Mouse (Mus musculus) liver, embryonic 13.5 days (tissue): ENCODE data around the gene Tmem119. TPM values are rescaled to one million over a fixed set of nuclear protein-coding genes. Genes with fewer than 3 reads are reported as not detected.
"Not testable (repeated sequence)": the region's sequence is repeated elsewhere in the genome, so short reads cannot be mapped to it uniquely, and the experiment has no call there.

Experiments
- ATAC-seq: fragments of 200-750 bp; cut with Nextera tagmentation; 2 replicates; pipeline ENCODE4 v1.8.0; 2017; ENCODE audit warnings: low read depth, mild to moderate bottlenecking, moderate number of reproducible peaks, moderate library complexity
- DNase-seq: peaks from one replicate; pipeline ENCODE4 v3.0.0; 2022
- H3K27ac ChIP-seq: fragments of 300-500 bp; sonication (generic); 2 replicates; pipeline ENCODE4 v1.5.1; 2015; ENCODE audit warnings: moderate library complexity, mild to moderate bottlenecking, inconsistent platforms
- H3K27me3 ChIP-seq: fragments of 300-500 bp; sonication (generic); 2 replicates; pipeline ENCODE4 v1.6.1; 2015; ENCODE audit warnings: mild to moderate bottlenecking, inconsistent platforms
- H3K36me3 ChIP-seq: fragments of 300-500 bp; sonication (generic); 2 replicates; pipeline ENCODE4 v1.6.1; 2015; ENCODE audit warnings: mild to moderate bottlenecking, inconsistent platforms
- H3K4me1 ChIP-seq: fragments of 300-500 bp; sonication (generic); replicated peaks from 2 replicates; pipeline ENCODE4 v1.6.1; 2015; ENCODE audit warnings: inconsistent platforms
- H3K4me2 ChIP-seq: fragments of 300-500 bp; sonication (generic); 2 replicates; pipeline ENCODE4 v1.6.1; 2015; ENCODE audit warnings: inconsistent platforms, mild to moderate bottlenecking, moderate library complexity
- H3K4me3 ChIP-seq: fragments of 300-500 bp; sonication (generic); replicated peaks from 2 replicates; pipeline ENCODE4 v1.5.1; 2015; ENCODE audit warnings: mild to moderate bottlenecking, inconsistent platforms
- H3K9ac ChIP-seq: fragments of 300-500 bp; sonication (generic); 2 replicates; pipeline ENCODE4 v1.6.1; 2015; ENCODE audit warnings: mild to moderate bottlenecking, inconsistent platforms
- H3K9me3 ChIP-seq: fragments of 300-500 bp; sonication (generic); replicated peaks from 2 replicates; pipeline ENCODE4 v1.6.1; 2016; ENCODE audit warnings: inconsistent platforms
- WGBS: fragments of 180-500 bp; shearing (Covaris S2); methylation state at CpG from one replicate; pipeline ENCODE4 v1.1.7; 2015; ENCODE audit not compliant: insufficient replicate concordance; 5-methylcytosine and 5-hydroxymethylcytosine counted together
- polyA plus RNA-seq: library from polyadenylated mRNA; unstranded; fragments of >200 nt; fragmentation: Nextera tagmentation; extraction: Ambion mirVana; gene quantifications from 2 replicates; pipeline ENCODE4 v1.2.1, GENCODE M21; 2015

The Tmem119 gene
- polyA plus RNA-seq, 1 experiment from 2014 or later, result 3.8 TPM

DNA sequence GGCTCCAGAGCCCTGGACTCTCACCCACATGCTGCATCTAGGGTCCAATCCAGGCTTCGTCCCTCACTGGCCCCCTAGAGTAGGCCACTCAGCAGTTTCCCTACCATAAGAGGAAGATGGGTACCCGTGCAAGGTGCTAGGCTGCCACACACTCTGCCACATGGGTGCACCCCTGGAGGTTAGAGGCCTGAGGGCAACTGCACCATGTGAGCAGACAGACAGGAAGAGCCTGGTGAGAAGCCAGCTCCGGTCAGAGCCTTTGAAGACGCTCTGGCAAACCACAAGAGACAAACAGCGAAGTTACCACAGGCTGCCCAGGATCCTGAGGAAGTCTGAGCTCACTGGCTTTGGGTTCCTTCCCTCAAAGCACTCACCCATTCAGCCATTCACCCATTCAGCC lies 13.3 kb downstream of the Tmem119 start:
- H3K9me3 ChIP-seq, result no peaks in the 10 kb centered on the region
- H3K36me3 ChIP-seq, result no peaks in the 10 kb centered on the region
- no peak overlapping the region for H3K9ac ChIP-seq
- peaks cover 30% of the 10 kb centered on the region for H3K4me1 ChIP-seq
- H3K4me2 ChIP-seq, result no peak overlapping the region
- DNase-seq (no peak), ATAC-seq (no peak)
- WGBS, result 24% methylated on average over 5 of the region's 5 CpGs
- H3K4me3 ChIP-seq, result no peak overlapping the region
- no peak overlapping the region for H3K27ac ChIP-seq
- peaks cover 23% of the 10 kb centered on the region for H3K27me3 ChIP-seq

GRCm38 (mm10) chr5:113784104-113784503 lies 16.2 kb downstream of the Tmem119 start:
- H3K36me3 ChIP-seq, H3K4me3 ChIP-seq, DNase-seq, H3K4me2 ChIP-seq, ATAC-seq, H3K9ac ChIP-seq, H3K9me3 ChIP-seq: not testable (repeated sequence)
- Histone ChIP-seq H3K4me1 (peaks cover 15% of the 10 kb centered on the region), H3K27me3 (peaks cover 23% of the 10 kb centered on the region), H3K27ac (peak overlapping the region; percentile 2; the same call in 1 of the 2 replicates)
- WGBS, result 19% methylated on average over 3 of the region's 3 CpGs

GRCm38 (mm10) chr5:113783581-113784001 lies 16.7 kb downstream of the Tmem119 start:
- Histone ChIP-seq H3K36me3 (peaks cover 4% of the 10 kb centered on the region), H3K9me3 (no peaks in the 10 kb centered on the region), H3K9ac (no peak overlapping the region), H3K27me3 (peaks cover 23% of the 10 kb centered on the region), H3K4me2 (no peak overlapping the region), H3K4me3 (no peak overlapping the region), H3K27ac (0 out of 2 replicates have a peak overlapping the region, but pooled peaks have one; percentile 2), H3K4me1 (peaks cover 10% of the 10 kb centered on the region)
- 19% methylated on average over 12 of the region's 12 CpGs for WGBS
- ATAC-seq (0 out of 2 replicates have a peak, but pooled peaks have one; percentile 21), DNase-seq (no peak)

GRCm38 (mm10) chr5:113782624-113783023 lies 17.7 kb downstream of the Tmem119 start:
- no peak for DNase-seq
- no peaks in the 10 kb centered on the region for H3K9me3 ChIP-seq
- H3K27me3 ChIP-seq, result peaks cover 23% of the 10 kb centered on the region
- WGBS, result 73% methylated on average over 7 of the region's 7 CpGs
- H3K4me1 ChIP-seq, result 0 out of 2 replicates have a peak, but pooled peaks cover 5% of the 10 kb centered on the region
- H3K4me3 ChIP-seq, result no peak overlapping the region
- no peak for ATAC-seq
- H3K36me3 ChIP-seq, result peaks cover 12% of the 10 kb centered on the region
- H3K9ac ChIP-seq, result no peak overlapping the region
- H3K27ac ChIP-seq, result no peak overlapping the region
- H3K4me2 ChIP-seq, result no peak overlapping the region

DNA sequence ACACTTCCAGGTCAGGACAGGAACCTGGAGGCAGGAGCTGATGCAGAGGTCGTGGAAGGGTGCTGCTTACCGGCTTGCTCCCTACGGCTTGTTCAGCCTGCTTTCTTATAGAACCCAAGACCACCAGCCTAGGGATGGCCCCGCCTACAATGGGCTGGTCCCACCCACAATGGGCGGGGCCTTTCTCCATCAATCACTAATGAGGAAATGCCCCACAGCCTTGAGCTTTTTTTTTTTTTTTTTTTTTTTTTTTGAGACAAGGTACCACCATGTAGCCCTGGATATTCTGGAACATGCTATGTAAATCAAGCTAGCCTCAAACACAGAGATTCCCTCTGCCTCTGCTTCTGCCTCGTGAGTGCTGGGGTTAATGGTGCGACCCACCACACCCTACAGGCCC lies 18.4 kb downstream of the Tmem119 start:
- H3K36me3 ChIP-seq, result peaks cover 19% of the 10 kb centered on the region
- H3K9ac ChIP-seq, result no peak overlapping the region
- H3K27me3 ChIP-seq, result peaks cover 23% of the 10 kb centered on the region
- H3K4me2 ChIP-seq, result no peak overlapping the region
- no peak overlapping the region for H3K27ac ChIP-seq
- H3K4me3 ChIP-seq, result no peak overlapping the region
- H3K4me1 ChIP-seq, result 0 out of 2 replicates have a peak, but pooled peaks cover 5% of the 10 kb centered on the region
- no peak for DNase-seq
- H3K9me3 ChIP-seq, result no peaks in the 10 kb centered on the region
- 56% methylated on average over 7 of the region's 7 CpGs for WGBS
- no peak for ATAC-seq

DNA sequence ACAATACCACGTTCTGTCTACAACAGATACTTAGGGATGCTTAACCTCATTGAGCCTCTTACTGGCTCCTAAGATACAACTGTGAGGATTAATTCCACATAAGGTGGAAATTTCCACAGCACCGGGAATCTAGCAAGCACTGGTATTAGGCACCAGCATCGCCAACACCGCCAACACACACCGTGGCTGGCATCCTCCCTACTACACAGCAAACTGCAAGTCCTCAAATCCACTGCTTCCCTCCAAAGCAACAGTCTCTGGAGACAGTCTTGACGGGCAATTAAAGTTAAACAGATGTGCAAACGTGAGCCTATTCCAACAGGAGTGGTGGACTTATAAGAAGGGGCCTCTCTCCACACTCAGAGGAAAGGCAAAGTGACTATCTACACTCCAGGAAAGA lies 19.1 kb downstream of the Tmem119 start:
- H3K9me3 ChIP-seq, result no peaks in the 10 kb centered on the region
- no peak overlapping the region for H3K4me2 ChIP-seq

DNA sequence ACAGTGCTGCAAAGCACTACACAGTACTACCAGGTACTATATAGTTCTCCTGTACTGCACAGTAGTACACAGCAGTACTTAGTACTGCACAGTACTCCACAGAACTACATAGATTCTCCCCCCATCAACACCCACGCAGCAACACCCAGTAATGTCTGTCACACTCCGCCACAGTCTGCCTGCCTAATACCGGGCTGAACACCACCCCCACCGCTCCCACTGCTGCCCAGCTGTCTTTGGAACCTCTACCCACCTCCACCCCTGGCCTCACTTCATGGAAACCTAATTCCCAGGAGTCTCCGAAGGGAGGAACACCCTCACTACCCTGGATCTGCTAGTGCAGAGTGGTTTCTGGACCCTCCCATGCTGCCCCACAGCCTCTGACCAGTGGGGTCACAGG lies 19.6 kb downstream of the Tmem119 start:
- H3K27ac ChIP-seq, result no peak overlapping the region
- H3K9me3 ChIP-seq, result no peaks in the 10 kb centered on the region
- DNase-seq (no peak), ATAC-seq (no peak)
- no peak overlapping the region for H3K4me3 ChIP-seq
- 81% methylated on average over 5 of the region's 5 CpGs for WGBS
- no peak overlapping the region for H3K9ac ChIP-seq
- no peak overlapping the region for H3K4me2 ChIP-seq
- peaks cover 30% of the 10 kb centered on the region for H3K36me3 ChIP-seq
- peaks cover 23% of the 10 kb centered on the region for H3K27me3 ChIP-seq
- H3K4me1 ChIP-seq, result 0 out of 2 replicates have a peak, but pooled peaks cover 5% of the 10 kb centered on the region

More for the DNA sequence above, 19.1 kb downstream of the Tmem119 start:
- H3K4me1 ChIP-seq, result 0 out of 2 replicates have a peak, but pooled peaks cover 5% of the 10 kb centered on the region
- no peak overlapping the region for H3K4me3 ChIP-seq
- H3K9ac ChIP-seq, result no peak overlapping the region
- ATAC-seq (no peak), DNase-seq (no peak)
- peaks cover 23% of the 10 kb centered on the region for H3K27me3 ChIP-seq
- H3K27ac ChIP-seq, result no peak overlapping the region
- peaks cover 25% of the 10 kb centered on the region for H3K36me3 ChIP-seq
- WGBS, result 65% methylated on average over 7 of the region's 7 CpGs

GRCm38 (mm10) chr5:113780082-113780752 lies 20.1 kb downstream of the Tmem119 start:
- Histone ChIP-seq H3K9me3 (no peaks in the 10 kb centered on the region), H3K36me3 (peaks cover 35% of the 10 kb centered on the region), H3K27ac (no peak overlapping the region), H3K4me2 (no peak overlapping the region), H3K9ac (no peak overlapping the region), H3K4me3 (no peak overlapping the region), H3K4me1 (0 out of 2 replicates have a peak, but pooled peaks cover 5% of the 10 kb centered on the region), H3K27me3 (peaks cover 23% of the 10 kb centered on the region)
- WGBS, result 79% methylated on average over 3 of the region's 3 CpGs
- ATAC-seq (peak; percentile 27), DNase-seq (no peak)

GRCm38 (mm10) chr5:113779569-113779968 lies 20.7 kb downstream of the Tmem119 start:
- H3K4me2 ChIP-seq, result no peak overlapping the region
- no peaks in the 10 kb centered on the region for H3K9me3 ChIP-seq
- H3K9ac ChIP-seq, result no peak overlapping the region
- 65% methylated on average over 5 of the region's 5 CpGs for WGBS
- H3K4me3 ChIP-seq, result no peak overlapping the region
- 0 out of 2 replicates have a peak, but pooled peaks cover 5% of the 10 kb centered on the region for H3K4me1 ChIP-seq
- no peak for ATAC-seq
- H3K27me3 ChIP-seq, result peaks cover 21% of the 10 kb centered on the region
- H3K27ac ChIP-seq, result no peak overlapping the region
- no peak for DNase-seq
- H3K36me3 ChIP-seq, result peaks cover 42% of the 10 kb centered on the region

DNA sequence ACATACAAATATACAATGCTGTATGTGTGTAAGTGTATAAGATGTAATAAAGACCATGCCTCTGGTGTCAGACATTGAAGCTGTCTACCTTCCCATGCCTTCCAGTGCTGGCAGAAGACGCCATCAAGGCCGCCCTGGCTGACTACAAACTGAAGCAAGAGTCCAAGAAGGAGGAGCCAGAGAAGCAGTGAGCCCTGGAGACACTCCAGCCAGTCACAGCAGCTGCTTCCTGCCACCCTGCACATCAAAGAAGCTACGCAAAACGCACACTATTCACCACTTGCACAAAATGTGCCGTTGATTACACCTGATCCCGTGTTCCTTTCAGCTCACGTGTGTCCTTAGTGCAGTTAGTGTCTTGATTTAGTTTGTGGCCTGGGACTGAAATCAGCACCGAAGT lies 22.6 kb downstream of the Tmem119 start:
- not testable (repeated sequence) for ATAC-seq, DNase-seq

DNA sequence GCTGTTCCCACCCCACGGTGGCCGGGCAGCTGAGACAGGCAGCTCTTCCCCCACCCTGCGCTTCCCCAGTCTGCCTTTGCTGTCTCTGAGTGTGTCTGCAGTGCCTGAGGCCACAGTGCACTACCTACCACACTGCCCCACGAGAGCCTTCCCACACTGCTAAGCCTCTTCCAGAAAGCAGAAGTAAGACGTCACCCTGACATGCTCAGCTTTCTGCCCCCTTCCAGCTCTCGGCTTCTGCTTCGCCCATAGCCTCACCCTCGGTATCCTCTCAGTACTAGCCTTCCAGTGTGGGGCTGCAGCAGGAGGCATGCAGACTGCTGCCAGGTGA lies 23.5 kb downstream of the Tmem119 start:
- DNase-seq (no peak), ATAC-seq (no peak)
- no peak overlapping the region for H3K4me3 ChIP-seq
- peaks cover 16% of the 10 kb centered on the region for H3K4me1 ChIP-seq
- H3K27ac ChIP-seq, result peak overlapping the region; percentile 41
- no peaks in the 10 kb centered on the region for H3K27me3 ChIP-seq
- no peak overlapping the region for H3K4me2 ChIP-seq
- H3K9ac ChIP-seq, result no peak overlapping the region
- no peaks in the 10 kb centered on the region for H3K9me3 ChIP-seq
- 60% methylated on average over 8 of the region's 8 CpGs for WGBS
- H3K36me3 ChIP-seq, result peaks cover 46% of the 10 kb centered on the region

More for the DNA sequence above, 22.6 kb downstream of the Tmem119 start:
- not testable (repeated sequence) for H3K4me3 ChIP-seq, H3K27ac ChIP-seq, H3K4me2 ChIP-seq, H3K9me3 ChIP-seq, H3K9ac ChIP-seq, H3K27me3 ChIP-seq
- Histone ChIP-seq H3K4me1 (peaks cover 13% of the 10 kb centered on the region), H3K36me3 (peaks cover 46% of the 10 kb centered on the region)
- 83% methylated on average over 8 of the region's 8 CpGs for WGBS
